Mouse (Mus musculus) layer of hippocampus, postnatal 25 days (tissue): ENCODE data around the gene Sdk2. TPM values are rescaled to one million over a fixed set of nuclear protein-coding genes. Genes with fewer than 3 reads are reported as not detected.
A peak's percentile ranks its signal among the peaks of the same experiment; 100 is the strongest.

Experiments used
- DNase-seq, 2 experiments: peaks; one replicate each; pipeline ENCODE4 v3.0.0; 2022; ENCODE audit warnings: mixed read lengths in 2 of 2, low spot score in 1 of 2; ENCODE audit errors: extremely low spot score in 1 of 2
- total RNA-seq, 2 experiments: library from RNA; stranded (reverse); gene quantifications; 2 replicates each; pipeline ENCODE4 v1.2.3; 2021

Sdk2 gene
- total RNA-seq, 2 experiments from 2014 or later: 22.9 to 27.2 TPM

- no peak for DNase-seq
Measured at GRCm38 (mm10) chr11:113933678-113934077, 133.2 kb downstream of the Sdk2 start.

- DNase-seq: no peak
Measured at GRCm38 (mm10) chr11:113932909-113933308, 133.9 kb downstream of the Sdk2 start.

- DNase-seq: no peak
Measured at GRCm38 (mm10) chr11:113931701-113932100, 135.1 kb downstream of the Sdk2 start.

- DNase-seq: no peak
Measured at GRCm38 (mm10) chr11:113930112-113930511, 136.7 kb downstream of the Sdk2 start.

GRCm38 (mm10) chr11:113928831-113929230, 138.0 kb downstream of the Sdk2 start:
- no peak for DNase-seq

GRCm38 (mm10) chr11:113928291-113928690, 138.6 kb downstream of the Sdk2 start:
- peak in 1 of 2 experiments; percentile 26 for DNase-seq

GRCm38 (mm10) chr11:113927826-113928225, 139.0 kb downstream of the Sdk2 start:
- DNase-seq: peak in 1 of 2 experiments; percentile 33

GRCm38 (mm10) chr11:113927231-113927630, 139.6 kb downstream of the Sdk2 start:
- peak; percentile 56 to 57 for DNase-seq

- DNase-seq: no peak
Measured at GRCm38 (mm10) chr11:113923137-113923536, 143.7 kb downstream of the Sdk2 start.

- no peak for DNase-seq
Measured at GRCm38 (mm10) chr11:113903131-113903860, 163.6 kb downstream of the Sdk2 start.

- no peak for DNase-seq
Measured at GRCm38 (mm10) chr11:113901906-113902305, 164.9 kb downstream of the Sdk2 start.

GRCm38 (mm10) chr11:113898671-113899070, 168.2 kb downstream of the Sdk2 start:
- no peak for DNase-seq

GRCm38 (mm10) chr11:113896006-113896405, 170.8 kb downstream of the Sdk2 start:
- DNase-seq: no peak

GRCm38 (mm10) chr11:113892924-113893323, 173.9 kb downstream of the Sdk2 start:
- DNase-seq: no peak

- DNase-seq: no peak
Measured at GRCm38 (mm10) chr11:113892067-113892466, 174.8 kb downstream of the Sdk2 start.

GRCm38 (mm10) chr11:113888156-113888750, 178.6 kb downstream of the Sdk2 start:
- DNase-seq: no peak

GRCm38 (mm10) chr11:113886299-113886698, 180.5 kb downstream of the Sdk2 start:
- DNase-seq: no peak

GRCm38 (mm10) chr11:113884962-113885361, 181.9 kb downstream of the Sdk2 start:
- DNase-seq: no peak

- DNase-seq: peak in 1 of 2 experiments; percentile 20
Measured at GRCm38 (mm10) chr11:113883031-113883430, 183.8 kb downstream of the Sdk2 start.

GRCm38 (mm10) chr11:113881864-113882263, 185.0 kb downstream of the Sdk2 start:
- no peak for DNase-seq

- no peak for DNase-seq
Measured at GRCm38 (mm10) chr11:113867066-113867465, 199.8 kb downstream of the Sdk2 start.

- DNase-seq: peak; percentile 75 to 95
Measured at GRCm38 (mm10) chr11:113865627-113866026, 201.2 kb downstream of the Sdk2 start.
